Mouse (Mus musculus) testis, adult 2 months (tissue): ENCODE measurements around the gene Sf1. TPM values are rescaled to one million over a fixed set of nuclear protein-coding genes. Genes with fewer than 3 reads are reported as not detected.
A peak's percentile ranks its signal among the peaks of the same experiment; 100 is the strongest.

Experiments
- H3K27ac ChIP-seq: fragments of 200-500 bp; 2 replicates; pipeline ENCODE4 v1.5.1; 2012; ENCODE audit warnings: low read depth, low read length; ENCODE audit not compliant: control insufficient read depth, insufficient read depth
- H3K27me3 ChIP-seq: fragments of 200-500 bp; 2 replicates; pipeline ENCODE4 v1.6.1; 2012; ENCODE audit warnings: mild to moderate bottlenecking, low read length, moderate library complexity; ENCODE audit not compliant: control insufficient read depth, insufficient read depth
- H3K36me3 ChIP-seq: fragments of 200-500 bp; 2 replicates; pipeline ENCODE4 v1.6.1; 2012; ENCODE audit warnings: mild to moderate bottlenecking, low read length; ENCODE audit not compliant: control insufficient read depth, insufficient read depth
- H3K4me1 ChIP-seq: fragments of 200-500 bp; 2 replicates; pipeline ENCODE4 v1.6.1; 2012; ENCODE audit warnings: low read length; ENCODE audit not compliant: control insufficient read depth, insufficient read depth
- H3K4me3 ChIP-seq: fragments of 200-500 bp; 2 replicates; pipeline ENCODE4 v1.5.1; 2012; ENCODE audit warnings: low read depth, mild to moderate bottlenecking, low read length, moderate library complexity, mixed read lengths; ENCODE audit not compliant: control insufficient read depth
- CTCF ChIP-seq: fragments of 200-500 bp; IDR thresholded peaks from 2 replicates; pipeline ENCODE4 v1.5.1; 2012; ENCODE audit warnings: low read depth, mild to moderate bottlenecking, inconsistent platforms, low read length, moderate library complexity; ENCODE audit not compliant: control insufficient read depth, insufficient read depth, insufficient replicate concordance
- POLR2A ChIP-seq: fragments of 200-500 bp; IDR thresholded peaks from 2 replicates; pipeline ENCODE4 v1.6.1; 2012; ENCODE audit warnings: low read depth, mild to moderate bottlenecking, inconsistent platforms, low read length, moderate library complexity; ENCODE audit not compliant: control insufficient read depth
- polyA plus RNA-seq: library from polyadenylated mRNA; depleted of rRNA; stranded (reverse); fragments of >200 nt; gene quantifications from 2 replicates; pipeline ENCODE4 v1.2.3, GENCODE M21; 2012

Gene Sf1
- polyA plus RNA-seq, 1 experiment: 167 TPM

GRCm38 (mm10) chr19:6349215-6349983 is 14.1 kb upstream of the Sf1 start:
- no peaks in the 10 kb centered on the region for H3K4me1 ChIP-seq
- no peak overlapping the region for H3K27ac ChIP-seq
- no peaks in the 10 kb centered on the region for H3K27me3 ChIP-seq
- TF ChIP-seq POLR2A: no peak
- TF ChIP-seq CTCF: no peak
- no peaks in the 10 kb centered on the region for H3K36me3 ChIP-seq
- H3K4me3 ChIP-seq: no peak overlapping the region

GRCm38 (mm10) chr19:6351431-6352106 is 11.9 kb upstream of the Sf1 start:
- H3K36me3 ChIP-seq: no peaks in the 10 kb centered on the region
- no peaks in the 10 kb centered on the region for H3K27me3 ChIP-seq
- H3K27ac ChIP-seq: no peak overlapping the region
- no peak overlapping the region for H3K4me3 ChIP-seq
- TF ChIP-seq POLR2A (no peak), CTCF (no peak)
- H3K4me1 ChIP-seq: no peaks in the 10 kb centered on the region

- H3K4me3 ChIP-seq: no peak overlapping the region
- H3K4me1 ChIP-seq: no peaks in the 10 kb centered on the region
- no peak overlapping the region for H3K27ac ChIP-seq
- H3K27me3 ChIP-seq: no peaks in the 10 kb centered on the region
- TF ChIP-seq CTCF: no peak
- TF ChIP-seq POLR2A: no peak
- no peaks in the 10 kb centered on the region for H3K36me3 ChIP-seq
Measured at GRCm38 (mm10) chr19:6352107-6352505, 11.4 kb upstream of the Sf1 start.

GRCm38 (mm10) chr19:6354030-6354429 is 9.5 kb upstream of the Sf1 start:
- TF ChIP-seq POLR2A (no peak; the same call in 1 of the 2 replicates), CTCF (no peak)
- Histone ChIP-seq H3K4me1 (no peaks in the 10 kb centered on the region), H3K4me3 (no peak overlapping the region), H3K27me3 (no peaks in the 10 kb centered on the region), H3K36me3 (no peaks in the 10 kb centered on the region), H3K27ac (no peak overlapping the region)

DNA sequence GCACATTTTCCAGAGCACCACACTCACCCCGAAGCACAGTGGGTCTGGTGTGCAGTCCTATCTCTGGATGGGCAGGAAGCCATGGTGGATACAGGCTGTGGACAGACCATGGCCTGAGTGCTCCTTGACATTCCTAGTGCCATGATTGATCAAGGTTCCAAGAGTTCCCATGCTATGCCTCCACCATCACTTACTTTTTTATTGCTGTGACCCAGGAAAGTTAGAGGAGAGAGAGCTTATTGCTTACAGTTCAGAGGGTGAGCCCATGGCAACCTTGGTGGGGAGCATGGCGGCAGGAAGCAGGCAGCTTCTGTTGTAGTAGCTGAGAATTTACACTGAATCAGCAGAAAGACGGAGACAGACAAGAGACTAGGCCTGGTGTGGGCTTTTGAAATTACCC is 2.2 kb upstream of the Sf1 start:
- peaks cover 5% of the 10 kb centered on the region for H3K36me3 ChIP-seq
- H3K27me3 ChIP-seq: no peaks in the 10 kb centered on the region
- H3K4me3 ChIP-seq: peak overlapping the region; percentile 48
- H3K4me1 ChIP-seq: no peaks in the 10 kb centered on the region
- H3K27ac ChIP-seq: no peak overlapping the region
- TF ChIP-seq POLR2A (no peak), CTCF (no peak)

DNA sequence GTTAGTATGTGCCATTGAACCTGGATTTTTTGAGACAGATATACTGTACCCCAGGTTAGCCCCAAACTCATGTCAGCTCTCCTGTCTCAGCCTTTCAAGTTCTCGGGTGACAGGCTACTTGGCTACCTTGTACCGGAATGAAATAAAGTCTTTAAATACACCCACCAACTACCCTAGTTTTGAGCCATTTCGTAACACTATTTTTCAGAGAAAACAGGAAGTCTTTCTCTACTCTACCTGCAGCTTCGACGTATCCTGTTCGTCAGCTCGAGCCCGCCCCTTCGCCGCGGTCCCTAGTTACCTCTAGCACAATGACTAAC is 439 bp upstream of the Sf1 start:
- no peak for TF ChIP-seq POLR2A
- no peak for TF ChIP-seq CTCF
- H3K27ac ChIP-seq: peak overlapping the region; percentile 97
- H3K4me3 ChIP-seq: peak overlapping the region; percentile 90
- peaks cover 5% of the 10 kb centered on the region for H3K36me3 ChIP-seq
- H3K27me3 ChIP-seq: no peaks in the 10 kb centered on the region
- H3K4me1 ChIP-seq: no peaks in the 10 kb centered on the region

DNA sequence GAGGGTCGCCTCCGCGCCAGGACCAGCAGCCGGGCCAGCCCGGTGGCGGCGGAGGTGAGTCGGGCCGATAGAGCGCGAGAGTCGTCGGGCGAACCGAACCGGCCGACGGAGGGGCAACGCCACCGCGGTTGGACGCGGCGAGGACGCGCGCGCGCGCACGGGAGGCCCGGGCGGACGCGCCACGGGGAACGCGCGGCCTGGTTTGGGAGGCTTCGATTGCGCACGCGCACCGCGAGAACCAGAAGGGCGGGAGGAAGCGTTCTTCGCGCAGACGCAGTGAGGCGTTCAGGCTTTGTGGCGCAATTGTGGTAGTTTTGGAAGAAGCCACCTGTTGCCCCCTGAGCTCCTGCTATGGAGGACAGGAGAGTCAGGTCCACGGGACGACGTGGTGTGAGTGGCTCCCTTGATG is 831 bp downstream of the Sf1 start:
- H3K27ac ChIP-seq: peak overlapping the region; percentile 97
- TF ChIP-seq CTCF (no peak; the same call in 1 of the 2 replicates), POLR2A (peak; percentile 91)
- H3K36me3 ChIP-seq: peaks cover 5% of the 10 kb centered on the region
- no peaks in the 10 kb centered on the region for H3K27me3 ChIP-seq
- peak overlapping the region; percentile 90 for H3K4me3 ChIP-seq
- H3K4me1 ChIP-seq: no peaks in the 10 kb centered on the region
